In the genomic region with DNA sequence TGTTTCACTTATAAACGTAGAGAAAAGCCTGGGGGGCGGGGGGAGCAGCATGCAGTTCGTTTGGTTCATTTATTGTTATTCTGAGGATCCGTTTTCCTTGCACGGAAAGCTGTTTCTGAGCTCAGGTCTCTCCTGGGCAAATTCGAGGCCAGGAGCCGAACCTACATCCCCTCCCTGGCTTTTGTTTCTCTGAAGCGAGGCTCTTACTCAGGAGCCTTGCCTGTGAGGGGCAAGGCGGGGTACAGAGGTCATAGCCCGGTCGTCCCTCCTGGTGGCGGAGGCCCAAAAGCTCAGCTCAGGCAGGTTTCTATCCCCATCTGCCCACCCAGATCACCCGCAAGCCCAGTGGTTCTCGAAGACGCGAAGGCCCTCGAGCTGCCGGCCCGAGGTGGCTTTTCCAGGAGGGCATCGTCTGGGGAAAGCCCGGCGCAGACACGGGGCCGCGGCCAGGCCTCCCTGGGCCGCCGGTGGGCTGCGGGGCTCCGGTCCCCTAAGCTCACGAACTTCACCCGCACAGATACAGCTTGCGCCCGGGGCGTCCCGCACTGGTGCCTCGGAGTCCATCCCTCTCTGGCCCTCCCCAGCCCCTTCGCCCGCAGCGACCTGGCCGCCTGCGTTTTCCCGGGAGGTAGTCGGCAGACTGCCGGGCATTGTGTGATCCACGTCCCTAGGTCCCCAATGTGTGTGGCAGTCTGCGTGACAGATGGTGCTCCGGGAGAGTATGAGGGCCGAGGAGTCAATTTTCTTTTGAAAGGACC, we compare ENCODE assay signal across 8 mouse cellular contexts. TPM values are rescaled to one million over a fixed set of nuclear protein-coding genes. Genes with fewer than 3 reads are reported as not detected.
DNase-seq lines count a peak whose midpoint lies in the region; ATAC-seq lines count a peak whose summit lies in the region.

No protein-coding gene starts in this region.

- H3K4me3 ChIP-seq in lung, embryonic 15.5 days = peak overlapping the region; percentile 34
- peak overlapping the region; percentile 44 for H3K4me3 ChIP-seq in heart, embryonic 16.5 days (ENCODE audit: low read length)
- H3K4me3 ChIP-seq in liver, embryonic 16.5 days (ENCODE audit: low read depth, low read length) = peak overlapping the region; percentile 19; the same call in 1 of the 2 replicates

- WGBS in lung, embryonic 15.5 days = 2% methylated on average over 48 of the region's 48 CpGs
- WGBS in heart, embryonic 16.5 days = 1% methylated on average over 48 of the region's 48 CpGs
- WGBS in liver, embryonic 16.5 days (ENCODE audit: insufficient replicate concordance) = 2% methylated on average over 48 of the region's 48 CpGs

- H3K27me3 ChIP-seq in lung, embryonic 15.5 days = peaks cover 90% of the 10 kb centered on the region
- H3K27me3 ChIP-seq in heart, embryonic 16.5 days (ENCODE audit: control insufficient read depth, insufficient read depth, low read length) = peaks cover 50% of the 10 kb centered on the region
- peaks cover 46% of the 10 kb centered on the region for H3K27me3 ChIP-seq in liver, embryonic 16.5 days (ENCODE audit: control insufficient read depth, insufficient read depth, low read depth, low read length)

- no peak for ATAC-seq in CD4-positive, CD25-positive, alpha-beta regulatory T cell, adult 4 months
- ATAC-seq in lung, embryonic 15.5 days (ENCODE audit: borderline replicate concordance, extremely low read depth, low FRiP score, low TSS enrichment) = no peak
- no peak for ATAC-seq in heart, embryonic 16.5 days (replicated peaks; ENCODE audit: extremely low read depth, insufficient read depth, low FRiP score)
- ATAC-seq in liver, embryonic 16.5 days (ENCODE audit: low read depth) = no peak
- no peak; the same call in 1 of the 2 replicates for ATAC-seq in granulocyte monocyte progenitor cell, adult 5-6 weeks (replicated peaks; ENCODE audit: poor library complexity, severe bottlenecking)

- 0 out of 2 replicates have a peak overlapping the region, but pooled peaks have one; percentile 5 for H3K9ac ChIP-seq in lung, embryonic 15.5 days
- H3K9ac ChIP-seq in heart, embryonic 16.5 days (ENCODE audit: low read length) = 0 out of 2 replicates have a peak overlapping the region, but pooled peaks have one; percentile 2
- no peak overlapping the region for H3K9ac ChIP-seq in liver, embryonic 16.5 days (ENCODE audit: low read depth, low read length)

- no peaks in the 10 kb centered on the region for H3K36me3 ChIP-seq in lung, embryonic 15.5 days
- no peaks in the 10 kb centered on the region for H3K36me3 ChIP-seq in heart, embryonic 16.5 days (ENCODE audit: control insufficient read depth, insufficient read depth)
- no peaks in the 10 kb centered on the region for H3K36me3 ChIP-seq in liver, embryonic 16.5 days (ENCODE audit: control insufficient read depth, insufficient read depth)

- no peak overlapping the region for H3K27ac ChIP-seq in lung, embryonic 15.5 days
- no peak overlapping the region for H3K27ac ChIP-seq in heart, embryonic 16.5 days (ENCODE audit: low read length)
- no peak overlapping the region for H3K27ac ChIP-seq in liver, embryonic 16.5 days (ENCODE audit: low read length)

- DNase-seq in CD4-positive, CD25-positive, alpha-beta regulatory T cell, adult 2 months (ENCODE audit: low read depth, low spot score) = peak; percentile 7
- DNase-seq in lung, postnatal 25 days (ENCODE audit: low spot score) = no peak
- DNase-seq in frontal cortex, postnatal 14 days (ENCODE audit: low spot score in 2 of 2) = no peak

- no peaks in the 10 kb centered on the region for H3K9me3 ChIP-seq in lung, embryonic 15.5 days
- H3K9me3 ChIP-seq in heart, embryonic 16.5 days (replicated peaks; ENCODE audit: control insufficient read depth, low read length) = no peaks in the 10 kb centered on the region
- no peaks in the 10 kb centered on the region for H3K9me3 ChIP-seq in liver, embryonic 16.5 days (replicated peaks; ENCODE audit: control insufficient read depth, low read length)

- peaks cover 23% of the 10 kb centered on the region for H3K4me1 ChIP-seq in lung, embryonic 15.5 days
- peaks cover 6% of the 10 kb centered on the region for H3K4me1 ChIP-seq in heart, embryonic 16.5 days (ENCODE audit: control insufficient read depth, insufficient read depth, low read length)
- no peaks in the 10 kb centered on the region for H3K4me1 ChIP-seq in liver, embryonic 16.5 days (ENCODE audit: control insufficient read depth, low read depth, low read length)

- H3K4me2 ChIP-seq in lung, embryonic 15.5 days = peak overlapping the region; percentile 61
- peak overlapping the region; percentile 65 for H3K4me2 ChIP-seq in heart, embryonic 16.5 days (ENCODE audit: low read depth, low read length)
- H3K4me2 ChIP-seq in liver, embryonic 16.5 days (ENCODE audit: low read depth, low read length) = peak overlapping the region; percentile 17

RNA-seq across cellular contexts. Expression of gene Nhlh2, which starts 1.6 kb away (rescaled TPM):
- polyA plus RNA-seq in CD4-positive, CD25-positive, alpha-beta regulatory T cell, adult 4 months (2017; shearing (Covaris generic)) = not detected
- 0.04 TPM in 1 of 2 replicates, not detected in the other for polyA plus RNA-seq in lung, embryonic 15.5 days (2015; fragmentation: Nextera tagmentation; extraction: Ambion mirVana)
- not detected in 2 replicates for polyA plus RNA-seq in heart, embryonic 16.5 days (2015; fragmentation: Nextera tagmentation; extraction: Ambion mirVana)
- polyA plus RNA-seq in liver, embryonic 16.5 days (2015; fragmentation: Nextera tagmentation; extraction: Ambion mirVana) = not detected in 2 replicates
- total RNA-seq in granulocyte monocyte progenitor cell, adult 5-6 weeks (2014; fragmentation: Nextera tagmentation) = not detected in 2 replicates
- not detected in 2 replicates for total RNA-seq in granulocyte monocyte progenitor cell, adult 5-6 weeks (2017)
